Mouse (Mus musculus): Measurements from ENCODE around the gene Myh9. TPM values are rescaled to one million over a fixed set of nuclear protein-coding genes. Genes with fewer than 3 reads are reported as not detected.

The Myh9 gene
- total and polyA plus RNA-seq, 2 experiments from 2014 or later = 17.5 to 63.6 TPM

- WGBS = 44% methylated on average over 14 of the region's 14 CpGs
- no peaks in the 10 kb centered on the region for H3K9me3 ChIP-seq (replicated peaks; ENCODE audit: control insufficient read depth, low read length)
- H3K27me3 ChIP-seq (ENCODE audit: control insufficient read depth, insufficient read depth, low read length) = no peaks in the 10 kb centered on the region
- H3K9ac ChIP-seq (replicated peaks; ENCODE audit: low read depth, low read length) = peak overlapping the region; percentile 17; the same call in 1 of the 2 replicates
- H3K4me1 ChIP-seq (ENCODE audit: control insufficient read depth, insufficient read depth) = peaks cover 56% of the 10 kb centered on the region
- H3K4me2 ChIP-seq (ENCODE audit: low read depth, low read length) = peak overlapping the region; percentile 12; the same call in 1 of the 2 replicates
- H3K36me3 ChIP-seq (replicated peaks; ENCODE audit: control insufficient read depth, insufficient read depth, low read length) = peaks cover 48% of the 10 kb centered on the region
- no peak overlapping the region for H3K4me3 ChIP-seq (ENCODE audit: low read depth, low read length)
- TF ChIP-seq EP300 (IDR thresholded peaks at IDR 0.05; ENCODE audit: low read depth) = no peak
- TF ChIP-seq CTCF (IDR thresholded peaks at IDR 0.05; ENCODE audit: low read depth) = no peak; the same call in 1 of the 2 replicates
- ATAC-seq (ENCODE audit: insufficient read depth, low read depth) = peak; percentile 39
- DNase-seq (ENCODE audit: low spot score) = peak; percentile 68
- peak overlapping the region; percentile 92 for H3K27ac ChIP-seq (ENCODE audit: low read depth)
Observed at GRCm38 (mm10) chr15:77797609-77798411, 44.2 kb downstream of the Myh9 start.

GRCm38 (mm10) chr15:77796409-77797035 lies 45.5 kb downstream of the Myh9 start:
- ATAC-seq (ENCODE audit: insufficient read depth, low read depth) (no peak), DNase-seq (ENCODE audit: low spot score) (no peak)
- Histone ChIP-seq H3K36me3 (replicated peaks; ENCODE audit: control insufficient read depth, insufficient read depth, low read length) (peaks cover 49% of the 10 kb centered on the region), H3K9ac (replicated peaks; ENCODE audit: low read depth, low read length) (no peak overlapping the region), H3K9me3 (replicated peaks; ENCODE audit: control insufficient read depth, low read length) (no peaks in the 10 kb centered on the region), H3K27ac (ENCODE audit: low read depth) (0 out of 2 replicates have a peak overlapping the region, but pooled peaks have one; percentile 92), H3K4me1 (ENCODE audit: control insufficient read depth, insufficient read depth) (peaks cover 45% of the 10 kb centered on the region), H3K4me2 (ENCODE audit: low read depth, low read length) (no peak overlapping the region), H3K4me3 (ENCODE audit: low read depth, low read length) (no peak overlapping the region), H3K27me3 (ENCODE audit: control insufficient read depth, insufficient read depth, low read length) (no peaks in the 10 kb centered on the region)
- no peak for TF ChIP-seq EP300 (IDR thresholded peaks at IDR 0.05; ENCODE audit: low read depth)
- no peak for TF ChIP-seq CTCF (IDR thresholded peaks at IDR 0.05; ENCODE audit: low read depth)
- WGBS = 89% methylated on average over 26 of the region's 26 CpGs

GRCm38 (mm10) chr15:77794908-77795356 lies 47.0 kb downstream of the Myh9 start:
- TF ChIP-seq EP300 (IDR thresholded peaks at IDR 0.05; ENCODE audit: low read depth) (no peak), CTCF (IDR thresholded peaks at IDR 0.05; ENCODE audit: low read depth) (no peak)
- H3K4me2 ChIP-seq (ENCODE audit: low read depth, low read length) = no peak overlapping the region
- WGBS = 59% methylated on average over 13 of the region's 13 CpGs
- no peak overlapping the region for H3K9ac ChIP-seq (replicated peaks; ENCODE audit: low read depth, low read length)
- ATAC-seq (ENCODE audit: insufficient read depth, low read depth) (no peak), DNase-seq (ENCODE audit: low spot score) (no peak)
- H3K27me3 ChIP-seq (ENCODE audit: control insufficient read depth, insufficient read depth, low read length) = no peaks in the 10 kb centered on the region
- no peak overlapping the region for H3K27ac ChIP-seq (ENCODE audit: low read depth)
- peaks cover 65% of the 10 kb centered on the region for H3K36me3 ChIP-seq (replicated peaks; ENCODE audit: control insufficient read depth, insufficient read depth, low read length)
- peaks cover 29% of the 10 kb centered on the region for H3K4me1 ChIP-seq (ENCODE audit: control insufficient read depth, insufficient read depth)
- H3K9me3 ChIP-seq (replicated peaks; ENCODE audit: control insufficient read depth, low read length) = no peaks in the 10 kb centered on the region
- no peak overlapping the region for H3K4me3 ChIP-seq (ENCODE audit: low read depth, low read length)

GRCm38 (mm10) chr15:77794138-77794907 lies 47.7 kb downstream of the Myh9 start:
- Histone ChIP-seq H3K4me1 (ENCODE audit: control insufficient read depth, insufficient read depth) (peaks cover 23% of the 10 kb centered on the region), H3K36me3 (replicated peaks; ENCODE audit: control insufficient read depth, insufficient read depth, low read length) (peaks cover 71% of the 10 kb centered on the region), H3K9ac (replicated peaks; ENCODE audit: low read depth, low read length) (no peak overlapping the region), H3K4me3 (ENCODE audit: low read depth, low read length) (no peak overlapping the region), H3K4me2 (ENCODE audit: low read depth, low read length) (no peak overlapping the region), H3K9me3 (replicated peaks; ENCODE audit: control insufficient read depth, low read length) (no peaks in the 10 kb centered on the region), H3K27me3 (ENCODE audit: control insufficient read depth, insufficient read depth, low read length) (no peaks in the 10 kb centered on the region), H3K27ac (ENCODE audit: low read depth) (no peak overlapping the region)
- TF ChIP-seq CTCF (IDR thresholded peaks at IDR 0.05; ENCODE audit: low read depth) = no peak
- no peak for TF ChIP-seq EP300 (IDR thresholded peaks at IDR 0.05; ENCODE audit: low read depth)
- 76% methylated on average over 13 of the region's 13 CpGs for WGBS
- ATAC-seq (ENCODE audit: insufficient read depth, low read depth) (no peak), DNase-seq (ENCODE audit: low spot score) (no peak)

GRCm38 (mm10) chr15:77793554-77793953 lies 48.4 kb downstream of the Myh9 start:
- H3K36me3 ChIP-seq (replicated peaks; ENCODE audit: control insufficient read depth, insufficient read depth, low read length) = peaks cover 79% of the 10 kb centered on the region
- 0 out of 2 replicates have a peak overlapping the region, but pooled peaks have one; percentile 8 for H3K9ac ChIP-seq (replicated peaks; ENCODE audit: low read depth, low read length)
- H3K4me3 ChIP-seq (ENCODE audit: low read depth, low read length) = no peak overlapping the region
- TF ChIP-seq EP300 (IDR thresholded peaks at IDR 0.05; ENCODE audit: low read depth) (no peak), CTCF (IDR thresholded peaks at IDR 0.05; ENCODE audit: low read depth) (no peak)
- peaks cover 16% of the 10 kb centered on the region for H3K4me1 ChIP-seq (ENCODE audit: control insufficient read depth, insufficient read depth)
- DNase-seq (ENCODE audit: low spot score) = no peak
- WGBS = 82% methylated on average over 7 of the region's 7 CpGs
- ATAC-seq (ENCODE audit: insufficient read depth, low read depth) = no peak
- H3K27ac ChIP-seq (ENCODE audit: low read depth) = no peak overlapping the region
- H3K9me3 ChIP-seq (replicated peaks; ENCODE audit: control insufficient read depth, low read length) = no peaks in the 10 kb centered on the region
- H3K27me3 ChIP-seq (ENCODE audit: control insufficient read depth, insufficient read depth, low read length) = no peaks in the 10 kb centered on the region
- no peak overlapping the region for H3K4me2 ChIP-seq (ENCODE audit: low read depth, low read length)

Data from heart, postnatal 0 days (tissue).